Mouse (Mus musculus) MEL (cell line): ENCODE data around the gene Gm10577.

Experiments
- CTCF ChIP-seq, 3 experiments: IDR thresholded peaks in 2 of 3; conservative IDR thresholded peaks in 1 of 3; 2 replicates each; pipeline ENCODE4 v1.5.1; 2011 to 2012; ENCODE audit warnings: low read length in 3 of 3, low read depth in 2 of 3, mild to moderate bottlenecking in 2 of 3, improper control_type of control experiment in 1 of 3, inconsistent platforms in 1 of 3, mixed read lengths in 1 of 3, moderate library complexity in 1 of 3; ENCODE audit not compliant: control insufficient read depth in 1 of 3, insufficient read depth in 1 of 3, poor library complexity in 1 of 3, severe bottlenecking in 1 of 3
- ELF1 ChIP-seq: IDR thresholded peaks from 2 replicates; pipeline ENCODE4 v1.6.1; 2014; ENCODE audit warnings: low read depth, mild to moderate bottlenecking, inconsistent platforms, low read length, improper control_type of control experiment, moderate library complexity
- EP300 ChIP-seq, 2 experiments: IDR thresholded peaks; 2 replicates each; pipeline ENCODE4 v1.6.1; 2011; ENCODE audit warnings: improper control_type of control experiment in 2 of 2, low read length in 2 of 2, low read depth in 1 of 2, mild to moderate bottlenecking in 1 of 2
- GATA1 ChIP-seq: IDR thresholded peaks from 2 replicates; pipeline ENCODE4 v1.6.1; 2011; ENCODE audit warnings: low read depth, low read length, improper control_type of control experiment
- HCFC1 ChIP-seq: IDR thresholded peaks from 2 replicates; pipeline ENCODE4 v1.6.1; 2012; ENCODE audit warnings: low read depth, mild to moderate bottlenecking, inconsistent platforms, low read length, improper control_type of control experiment, moderate library complexity
- MAX ChIP-seq: IDR thresholded peaks from 2 replicates; pipeline ENCODE4 v1.6.1; 2011; ENCODE audit warnings: low read length, improper control_type of control experiment
- SIN3A ChIP-seq: IDR thresholded peaks from 2 replicates; pipeline ENCODE4 v1.6.1; 2012; ENCODE audit warnings: low read length, improper control_type of control experiment, inconsistent platforms
- USF1 ChIP-seq: IDR thresholded peaks from 2 replicates; pipeline ENCODE4 v1.6.1; 2014; ENCODE audit warnings: low read depth, mild to moderate bottlenecking, inconsistent platforms, low read length, improper control_type of control experiment, moderate library complexity

GRCm38 (mm10) chr4:100998906-100999305 lies 21.6 kb downstream of the Gm10577 start:
- TF ChIP-seq CTCF (IDR thresholded peaks at IDR 0.05 in 2 of 3, conservative IDR thresholded peaks at IDR 0.05 in 1 of 3; ENCODE audit: control insufficient read depth in 1 of 3, insufficient read depth in 1 of 3, low read depth in 2 of 3, low read length in 3 of 3, poor library complexity in 1 of 3, severe bottlenecking in 1 of 3) (no peak), EP300 (IDR thresholded peaks at IDR 0.05; ENCODE audit: low read depth in 1 of 2, low read length in 2 of 2) (no peak), HCFC1 (no peak), ELF1 (no peak), MAX (no peak), SIN3A (no peak), USF1 (no peak), GATA1 (no peak)
